Mouse (Mus musculus): ENCODE results near the gene Mfge8. TPM values are rescaled to one million over a fixed set of nuclear protein-coding genes. Genes with fewer than 3 reads are reported as not detected.

The Mfge8 gene
- polyA plus RNA-seq, 1 experiment from 2014 or later: 393 TPM

- no peaks in the 10 kb centered on the region for H3K4me1 ChIP-seq (replicated peaks; ENCODE audit: control insufficient read depth, insufficient read depth, low read length)
- no peaks in the 10 kb centered on the region for H3K9me3 ChIP-seq (ENCODE audit: control insufficient read depth, low read length)
- no peak overlapping the region for H3K9ac ChIP-seq (ENCODE audit: low read length)
- H3K4me3 ChIP-seq (ENCODE audit: low read length): no peak overlapping the region
- WGBS: 75% methylated on average over 1 of the region's 1 CpGs
- no peak overlapping the region for H3K27ac ChIP-seq (ENCODE audit: low read length)
- no peak for ATAC-seq (ENCODE audit: low read depth)
- no peak overlapping the region for H3K4me2 ChIP-seq (ENCODE audit: low read depth, low read length)
- no peaks in the 10 kb centered on the region for H3K36me3 ChIP-seq (ENCODE audit: control insufficient read depth, insufficient read depth, low read length)
- H3K27me3 ChIP-seq (ENCODE audit: control insufficient read depth, insufficient read depth, low read depth, low read length): no peaks in the 10 kb centered on the region
Measured at GRCm38 (mm10) chr7:79171782-79172181, 22.9 kb upstream of the Mfge8 start.

GRCm38 (mm10) chr7:79167006-79167562 is 18.2 kb upstream of the Mfge8 start:
- H3K4me2 ChIP-seq (ENCODE audit: low read depth, low read length): no peak overlapping the region
- no peak overlapping the region for H3K4me3 ChIP-seq (ENCODE audit: low read length)
- no peaks in the 10 kb centered on the region for H3K27me3 ChIP-seq (ENCODE audit: control insufficient read depth, insufficient read depth, low read depth, low read length)
- 76% methylated on average over 14 of the region's 14 CpGs for WGBS
- H3K9me3 ChIP-seq (ENCODE audit: control insufficient read depth, low read length): peaks cover 3% of the 10 kb centered on the region
- no peaks in the 10 kb centered on the region for H3K36me3 ChIP-seq (ENCODE audit: control insufficient read depth, insufficient read depth, low read length)
- no peak overlapping the region for H3K9ac ChIP-seq (ENCODE audit: low read length)
- no peaks in the 10 kb centered on the region for H3K4me1 ChIP-seq (replicated peaks; ENCODE audit: control insufficient read depth, insufficient read depth, low read length)
- no peak for ATAC-seq (ENCODE audit: low read depth)
- H3K27ac ChIP-seq (ENCODE audit: low read length): no peak overlapping the region

- 41% methylated on average over 1 of the region's 1 CpGs for WGBS
Measured at GRCm38 (mm10) chr7:79159406-79159805, 10.5 kb upstream of the Mfge8 start.

GRCm38 (mm10) chr7:79149522-79149921 is 662 bp upstream of the Mfge8 start:
- Histone ChIP-seq H3K9me3 (ENCODE audit: control insufficient read depth, low read length) (no peaks in the 10 kb centered on the region), H3K4me1 (replicated peaks; ENCODE audit: control insufficient read depth, insufficient read depth, low read length) (peaks cover 17% of the 10 kb centered on the region), H3K27me3 (ENCODE audit: control insufficient read depth, insufficient read depth, low read depth, low read length) (no peaks in the 10 kb centered on the region), H3K9ac (ENCODE audit: low read length) (no peak overlapping the region), H3K4me3 (ENCODE audit: low read length) (no peak overlapping the region), H3K27ac (ENCODE audit: low read length) (no peak overlapping the region), H3K4me2 (ENCODE audit: low read depth, low read length) (no peak overlapping the region; the same call in 1 of the 2 replicates), H3K36me3 (ENCODE audit: control insufficient read depth, insufficient read depth, low read length) (peaks cover 5% of the 10 kb centered on the region)
- no peak for ATAC-seq (ENCODE audit: low read depth)
- WGBS: 53% methylated on average over 6 of the region's 6 CpGs

More at GRCm38 (mm10) chr7:79159406-79159805, 10.5 kb upstream of the Mfge8 start:
- no peaks in the 10 kb centered on the region for H3K4me1 ChIP-seq (replicated peaks; ENCODE audit: control insufficient read depth, insufficient read depth, low read length)
- H3K9me3 ChIP-seq (ENCODE audit: control insufficient read depth, low read length): peaks cover 3% of the 10 kb centered on the region
- no peak overlapping the region for H3K4me2 ChIP-seq (ENCODE audit: low read depth, low read length)
- H3K4me3 ChIP-seq (ENCODE audit: low read length): no peak overlapping the region
- H3K9ac ChIP-seq (ENCODE audit: low read length): no peak overlapping the region
- H3K36me3 ChIP-seq (ENCODE audit: control insufficient read depth, insufficient read depth, low read length): no peaks in the 10 kb centered on the region
- ATAC-seq (ENCODE audit: low read depth): no peak
- H3K27me3 ChIP-seq (ENCODE audit: control insufficient read depth, insufficient read depth, low read depth, low read length): no peaks in the 10 kb centered on the region
- no peak overlapping the region for H3K27ac ChIP-seq (ENCODE audit: low read length)

GRCm38 (mm10) chr7:79147931-79148653 is 768 bp downstream of the Mfge8 start:
- Histone ChIP-seq H3K9me3 (ENCODE audit: control insufficient read depth, low read length) (no peaks in the 10 kb centered on the region), H3K36me3 (ENCODE audit: control insufficient read depth, insufficient read depth, low read length) (peaks cover 10% of the 10 kb centered on the region), H3K27me3 (ENCODE audit: control insufficient read depth, insufficient read depth, low read depth, low read length) (no peaks in the 10 kb centered on the region), H3K4me2 (ENCODE audit: low read depth, low read length) (peak overlapping the region; percentile 78), H3K9ac (ENCODE audit: low read length) (peak overlapping the region; percentile 82), H3K4me1 (replicated peaks; ENCODE audit: control insufficient read depth, insufficient read depth, low read length) (peaks cover 17% of the 10 kb centered on the region), H3K27ac (ENCODE audit: low read length) (peak overlapping the region; percentile 80), H3K4me3 (ENCODE audit: low read length) (peak overlapping the region; percentile 73)
- ATAC-seq (ENCODE audit: low read depth): 0 out of 2 replicates have a peak, but pooled peaks have one; percentile 9
- WGBS: under 1% methylated on average over 20 of the region's 20 CpGs

GRCm38 (mm10) chr7:79147011-79147837 is 1.6 kb downstream of the Mfge8 start:
- ATAC-seq (ENCODE audit: low read depth): no peak
- Histone ChIP-seq H3K4me1 (replicated peaks; ENCODE audit: control insufficient read depth, insufficient read depth, low read length) (peaks cover 17% of the 10 kb centered on the region), H3K36me3 (ENCODE audit: control insufficient read depth, insufficient read depth, low read length) (peaks cover 12% of the 10 kb centered on the region), H3K4me2 (ENCODE audit: low read depth, low read length) (peak overlapping the region; percentile 78), H3K4me3 (ENCODE audit: low read length) (peak overlapping the region; percentile 73), H3K27me3 (ENCODE audit: control insufficient read depth, insufficient read depth, low read depth, low read length) (no peaks in the 10 kb centered on the region), H3K9ac (ENCODE audit: low read length) (peak overlapping the region; percentile 82), H3K9me3 (ENCODE audit: control insufficient read depth, low read length) (no peaks in the 10 kb centered on the region), H3K27ac (ENCODE audit: low read length) (no peak overlapping the region)
- WGBS: 53% methylated on average over 12 of the region's 12 CpGs

- H3K4me2 ChIP-seq (ENCODE audit: low read depth, low read length): no peak overlapping the region
- H3K9ac ChIP-seq (ENCODE audit: low read length): no peak overlapping the region
- H3K27me3 ChIP-seq (ENCODE audit: control insufficient read depth, insufficient read depth, low read depth, low read length): no peaks in the 10 kb centered on the region
- WGBS: 38% methylated on average over 8 of the region's 8 CpGs
- peak; percentile 29; the same call in 1 of the 2 replicates for ATAC-seq (ENCODE audit: low read depth)
- no peak overlapping the region for H3K4me3 ChIP-seq (ENCODE audit: low read length)
- H3K36me3 ChIP-seq (ENCODE audit: control insufficient read depth, insufficient read depth, low read length): peaks cover 32% of the 10 kb centered on the region
- H3K9me3 ChIP-seq (ENCODE audit: control insufficient read depth, low read length): no peaks in the 10 kb centered on the region
- H3K4me1 ChIP-seq (replicated peaks; ENCODE audit: control insufficient read depth, insufficient read depth, low read length): no peaks in the 10 kb centered on the region
- H3K27ac ChIP-seq (ENCODE audit: low read length): no peak overlapping the region
Measured at GRCm38 (mm10) chr7:79140897-79141296, 8.0 kb downstream of the Mfge8 start.

- WGBS: 50% methylated on average over 4 of the region's 4 CpGs
- no peak overlapping the region for H3K9ac ChIP-seq (ENCODE audit: low read length)
- H3K27ac ChIP-seq (ENCODE audit: low read length): no peak overlapping the region
- no peaks in the 10 kb centered on the region for H3K27me3 ChIP-seq (ENCODE audit: control insufficient read depth, insufficient read depth, low read depth, low read length)
- no peak for ATAC-seq (ENCODE audit: low read depth)
- no peak overlapping the region for H3K4me3 ChIP-seq (ENCODE audit: low read length)
- H3K9me3 ChIP-seq (ENCODE audit: control insufficient read depth, low read length): no peaks in the 10 kb centered on the region
- H3K4me2 ChIP-seq (ENCODE audit: low read depth, low read length): no peak overlapping the region
- no peaks in the 10 kb centered on the region for H3K4me1 ChIP-seq (replicated peaks; ENCODE audit: control insufficient read depth, insufficient read depth, low read length)
- peaks cover 39% of the 10 kb centered on the region for H3K36me3 ChIP-seq (ENCODE audit: control insufficient read depth, insufficient read depth, low read length)
Measured at GRCm38 (mm10) chr7:79139891-79140591, 8.8 kb downstream of the Mfge8 start.

All from lung, embryonic 16.5 days (tissue).